Comparison of ENCODE assay signal across 8 mouse cellular contexts in genomic region chr14:55762001-55762821, GRCm38 (mm10). TPM values are rescaled to one million over a fixed set of nuclear protein-coding genes. Genes with fewer than 3 reads are reported as not detected.
DNase-seq lines count a peak whose midpoint lies in the region; ATAC-seq lines count a peak whose summit lies in the region.

No protein-coding gene starts in this region.

- WGBS in forebrain, embryonic 12.5 days, result under 1% methylated on average over 77 of the region's 77 CpGs
- WGBS in hindbrain, embryonic 12.5 days, result under 1% methylated on average over 76 of the region's 77 CpGs
- under 1% methylated on average over 77 of the region's 77 CpGs for WGBS in limb, embryonic 13.5 days
- WGBS in midbrain, embryonic 16.5 days, result under 1% methylated on average over 77 of the region's 77 CpGs

- H3K4me2 ChIP-seq in forebrain, embryonic 12.5 days, result peak overlapping the region; percentile 94
- peak overlapping the region; percentile 90 for H3K4me2 ChIP-seq in hindbrain, embryonic 12.5 days (replicated peaks)
- H3K4me2 ChIP-seq in limb, embryonic 13.5 days (replicated peaks), result peak overlapping the region; percentile 96
- peak overlapping the region; percentile 92 for H3K4me2 ChIP-seq in midbrain, embryonic 16.5 days (ENCODE audit: low read length)

- no peaks in the 10 kb centered on the region for H3K9me3 ChIP-seq in forebrain, embryonic 12.5 days
- H3K9me3 ChIP-seq in hindbrain, embryonic 12.5 days (replicated peaks), result no peaks in the 10 kb centered on the region
- no peaks in the 10 kb centered on the region for H3K9me3 ChIP-seq in limb, embryonic 13.5 days
- no peaks in the 10 kb centered on the region for H3K9me3 ChIP-seq in midbrain, embryonic 16.5 days (replicated peaks; ENCODE audit: control insufficient read depth, low read length, poor library complexity, severe bottlenecking)

- H3K4me1 ChIP-seq in forebrain, embryonic 12.5 days, result peaks cover 13% of the 10 kb centered on the region
- H3K4me1 ChIP-seq in hindbrain, embryonic 12.5 days, result peaks cover 10% of the 10 kb centered on the region; the same call in 1 of the 2 replicates
- H3K4me1 ChIP-seq in limb, embryonic 13.5 days, result peaks cover 16% of the 10 kb centered on the region
- H3K4me1 ChIP-seq in midbrain, embryonic 16.5 days (ENCODE audit: control insufficient read depth, insufficient read depth, low read length), result peaks cover 7% of the 10 kb centered on the region

- H3K9ac ChIP-seq in forebrain, embryonic 12.5 days, result peak overlapping the region; percentile 59
- H3K9ac ChIP-seq in hindbrain, embryonic 12.5 days, result peak overlapping the region; percentile 70
- peak overlapping the region; percentile 85 for H3K9ac ChIP-seq in limb, embryonic 13.5 days
- H3K9ac ChIP-seq in midbrain, embryonic 16.5 days (ENCODE audit: low read depth, low read length), result peak overlapping the region; percentile 85

- H3K4me3 ChIP-seq in forebrain, embryonic 12.5 days (replicated peaks), result peak overlapping the region; percentile 51
- peak overlapping the region; percentile 47 for H3K4me3 ChIP-seq in hindbrain, embryonic 12.5 days
- H3K4me3 ChIP-seq in limb, embryonic 13.5 days, result peak overlapping the region; percentile 57
- H3K4me3 ChIP-seq in midbrain, embryonic 16.5 days (ENCODE audit: low read depth, low read length), result peak overlapping the region; percentile 54

- no peak overlapping the region for H3K27ac ChIP-seq in forebrain, embryonic 12.5 days
- H3K27ac ChIP-seq in hindbrain, embryonic 12.5 days, result no peak overlapping the region
- H3K27ac ChIP-seq in limb, embryonic 13.5 days, result peak overlapping the region; percentile 44
- H3K27ac ChIP-seq in midbrain, embryonic 16.5 days (ENCODE audit: low read length), result peak overlapping the region; percentile 77

- H3K27me3 ChIP-seq in forebrain, embryonic 12.5 days, result peaks cover 67% of the 10 kb centered on the region
- peaks cover 67% of the 10 kb centered on the region for H3K27me3 ChIP-seq in hindbrain, embryonic 12.5 days
- peaks cover 58% of the 10 kb centered on the region for H3K27me3 ChIP-seq in limb, embryonic 13.5 days
- H3K27me3 ChIP-seq in midbrain, embryonic 16.5 days (ENCODE audit: control insufficient read depth, insufficient read depth, low read depth, low read length), result peaks cover 34% of the 10 kb centered on the region

- peak; percentile 75 for ATAC-seq in forebrain, embryonic 12.5 days (ENCODE audit: low FRiP score)
- peak; percentile 79 for ATAC-seq in hindbrain, embryonic 12.5 days (ENCODE audit: low FRiP score)
- ATAC-seq in limb, embryonic 13.5 days (ENCODE audit: low FRiP score, low read depth), result peak; percentile 81
- peak; percentile 81 for ATAC-seq in midbrain, embryonic 16.5 days
- ATAC-seq in erythroid progenitor cell, adult 5-6 weeks (replicated peaks; ENCODE audit: low FRiP score, poor library complexity, severe bottlenecking), result no peak

- no peaks in the 10 kb centered on the region for H3K36me3 ChIP-seq in forebrain, embryonic 12.5 days (replicated peaks)
- no peaks in the 10 kb centered on the region for H3K36me3 ChIP-seq in hindbrain, embryonic 12.5 days
- no peaks in the 10 kb centered on the region for H3K36me3 ChIP-seq in limb, embryonic 13.5 days
- no peaks in the 10 kb centered on the region for H3K36me3 ChIP-seq in midbrain, embryonic 16.5 days (ENCODE audit: control insufficient read depth, insufficient read depth, low read length)

- peak; percentile 65 to 70 for DNase-seq in layer of hippocampus, postnatal 10 days (ENCODE audit: low spot score in 2 of 2)
- no peak for DNase-seq in layer of hippocampus, adult 8-10 months (ENCODE audit: low spot score in 2 of 2)
- peak; percentile 58 to 65 for DNase-seq in adrenal gland, postnatal 36 days

RNA-seq across cellular contexts. Expression of gene Ltb4r2, which starts 1.0 kb away (rescaled TPM):
- total RNA-seq in layer of hippocampus, postnatal 10 days (2021), result under 1 TPM; 0.45 to 0.64 TPM
- total RNA-seq in layer of hippocampus, adult 8-10 months (2022), result under 1 TPM in 3 of 4 experiments, not detected in 1; 0.16 to 0.23 (median 0.22) TPM
- not detected for total RNA-seq in adrenal gland, postnatal 36 days (2021)
- 0.20 and 0.41 TPM in 2 replicates for polyA plus RNA-seq in forebrain, embryonic 12.5 days (2016; fragmentation: Nextera tagmentation; extraction: Ambion mirVana)
- 0.36 and 0.57 TPM in 2 replicates for polyA plus RNA-seq in hindbrain, embryonic 12.5 days (2016; fragmentation: Nextera tagmentation; extraction: Ambion mirVana)
- polyA plus RNA-seq in limb, embryonic 13.5 days (2015; fragmentation: Nextera tagmentation; extraction: Ambion mirVana), result 0.36 and 0.64 TPM in 2 replicates
- 0.51 and 0.59 TPM in 2 replicates for polyA plus RNA-seq in midbrain, embryonic 16.5 days (2015; fragmentation: Nextera tagmentation; extraction: Ambion mirVana)
- total RNA-seq in erythroid progenitor cell, adult 5-6 weeks (2015; ENCODE audit: low replicate concordance), result not detected in 2 replicates
- total RNA-seq in erythroid progenitor cell, adult 5-6 weeks (2017; ENCODE audit: low replicate concordance), result not detected in 2 replicates

RNA-seq across cellular contexts. Expression of gene Ltb4r1, which starts 3.6 kb away (rescaled TPM):
- under 1 TPM; 0.62 to 0.69 TPM for total RNA-seq in layer of hippocampus, postnatal 10 days (2021)
- under 1 TPM in 1 of 4 experiments, not detected in 3; 0.32 TPM for total RNA-seq in layer of hippocampus, adult 8-10 months (2022)
- under 1 TPM; 0.66 to 0.79 TPM for total RNA-seq in adrenal gland, postnatal 36 days (2021)
- 0.13 and 0.19 TPM in 2 replicates for polyA plus RNA-seq in forebrain, embryonic 12.5 days (2016; fragmentation: Nextera tagmentation; extraction: Ambion mirVana)
- 0.72 TPM in 1 of 2 replicates, not detected in the other for polyA plus RNA-seq in hindbrain, embryonic 12.5 days (2016; fragmentation: Nextera tagmentation; extraction: Ambion mirVana)
- polyA plus RNA-seq in limb, embryonic 13.5 days (2015; fragmentation: Nextera tagmentation; extraction: Ambion mirVana), result 0.45 and 0.51 TPM in 2 replicates
- 0.50 and 0.60 TPM in 2 replicates for polyA plus RNA-seq in midbrain, embryonic 16.5 days (2015; fragmentation: Nextera tagmentation; extraction: Ambion mirVana)
- 8.8 and 11.9 TPM in 2 replicates for total RNA-seq in erythroid progenitor cell, adult 5-6 weeks (2015; ENCODE audit: low replicate concordance)
- 2.8 and 8.9 TPM in 2 replicates for total RNA-seq in erythroid progenitor cell, adult 5-6 weeks (2017; ENCODE audit: low replicate concordance)

RNA-seq across cellular contexts. Expression of gene Cideb, which starts 4.0 kb away (rescaled TPM):
- under 1 TPM; 0.47 to 0.89 TPM for total RNA-seq in layer of hippocampus, postnatal 10 days (2021)
- 1 to 10 TPM; 1.4 to 3.0 (median 1.7) TPM for total RNA-seq in layer of hippocampus, adult 8-10 months (2022)
- 1 to 10 TPM in 1 of 2 experiments, under 1 TPM in 1; 0.93 to 1.3 TPM for total RNA-seq in adrenal gland, postnatal 36 days (2021)
- polyA plus RNA-seq in forebrain, embryonic 12.5 days (2016; fragmentation: Nextera tagmentation; extraction: Ambion mirVana), result 0.40 TPM in 1 of 2 replicates, not detected in the other
- polyA plus RNA-seq in hindbrain, embryonic 12.5 days (2016; fragmentation: Nextera tagmentation; extraction: Ambion mirVana), result 0.36 and 0.56 TPM in 2 replicates
- polyA plus RNA-seq in limb, embryonic 13.5 days (2015; fragmentation: Nextera tagmentation; extraction: Ambion mirVana), result 0.45 and 0.72 TPM in 2 replicates
- polyA plus RNA-seq in midbrain, embryonic 16.5 days (2015; fragmentation: Nextera tagmentation; extraction: Ambion mirVana), result 0.21 and 0.26 TPM in 2 replicates
- total RNA-seq in erythroid progenitor cell, adult 5-6 weeks (2015; ENCODE audit: low replicate concordance), result not detected in 2 replicates
- not detected in 2 replicates for total RNA-seq in erythroid progenitor cell, adult 5-6 weeks (2017; ENCODE audit: low replicate concordance)

RNA-seq across cellular contexts. Expression of gene Nop9, which starts 16.7 kb away (rescaled TPM):
- 10 to 100 TPM; 16.4 to 17.1 TPM for total RNA-seq in layer of hippocampus, postnatal 10 days (2021)
- 10 to 100 TPM; 11.8 to 14.0 (median 13.1) TPM for total RNA-seq in layer of hippocampus, adult 8-10 months (2022)
- 10 to 100 TPM; 17.3 to 20.7 TPM for total RNA-seq in adrenal gland, postnatal 36 days (2021)
- 47.9 and 52.0 TPM in 2 replicates for polyA plus RNA-seq in forebrain, embryonic 12.5 days (2016; fragmentation: Nextera tagmentation; extraction: Ambion mirVana)
- 42.0 and 47.5 TPM in 2 replicates for polyA plus RNA-seq in hindbrain, embryonic 12.5 days (2016; fragmentation: Nextera tagmentation; extraction: Ambion mirVana)
- 41.8 and 42.8 TPM in 2 replicates for polyA plus RNA-seq in limb, embryonic 13.5 days (2015; fragmentation: Nextera tagmentation; extraction: Ambion mirVana)
- 25.9 and 28.0 TPM in 2 replicates for polyA plus RNA-seq in midbrain, embryonic 16.5 days (2015; fragmentation: Nextera tagmentation; extraction: Ambion mirVana)
- total RNA-seq in erythroid progenitor cell, adult 5-6 weeks (2015; ENCODE audit: low replicate concordance), result 5.9 and 8.6 TPM in 2 replicates
- total RNA-seq in erythroid progenitor cell, adult 5-6 weeks (2017; ENCODE audit: low replicate concordance), result 7.2 and 11.7 TPM in 2 replicates

RNA-seq across cellular contexts. Expression of gene Dhrs1, which starts 16.7 kb away (rescaled TPM):
- 100 to 1,000 TPM; 103 to 110 TPM for total RNA-seq in layer of hippocampus, postnatal 10 days (2021)
- total RNA-seq in layer of hippocampus, adult 8-10 months (2022), result 100 to 1,000 TPM in 3 of 4 experiments, 10 to 100 TPM in 1; 86.6 to 148 (median 116) TPM
- 10 to 100 TPM; 72.7 to 73.2 TPM for total RNA-seq in adrenal gland, postnatal 36 days (2021)
- polyA plus RNA-seq in forebrain, embryonic 12.5 days (2016; fragmentation: Nextera tagmentation; extraction: Ambion mirVana), result 68.8 and 74.1 TPM in 2 replicates
- polyA plus RNA-seq in hindbrain, embryonic 12.5 days (2016; fragmentation: Nextera tagmentation; extraction: Ambion mirVana), result 73.2 and 75.0 TPM in 2 replicates
- 78.1 and 89.9 TPM in 2 replicates for polyA plus RNA-seq in limb, embryonic 13.5 days (2015; fragmentation: Nextera tagmentation; extraction: Ambion mirVana)
- 72.3 and 75.3 TPM in 2 replicates for polyA plus RNA-seq in midbrain, embryonic 16.5 days (2015; fragmentation: Nextera tagmentation; extraction: Ambion mirVana)
- 6.7 and 39.3 TPM in 2 replicates for total RNA-seq in erythroid progenitor cell, adult 5-6 weeks (2015; ENCODE audit: low replicate concordance)
- total RNA-seq in erythroid progenitor cell, adult 5-6 weeks (2017; ENCODE audit: low replicate concordance), result 0.76 and 10.4 TPM in 2 replicates

Comparison
In these comparisons a context has a peak if more than half of its experiments do, and no peak if none do; other contexts are left out.
1. DNase-seq: peak in layer of hippocampus, postnatal 10 days (2 of 2) and adrenal gland, postnatal 36 days (2 of 2); none in layer of hippocampus, adult 8-10 months (0 of 2).
2. H3K27ac ChIP-seq: peak in limb, embryonic 13.5 days (single experiment) and midbrain, embryonic 16.5 days (single experiment); none in forebrain, embryonic 12.5 days (single experiment) and hindbrain, embryonic 12.5 days (single experiment).
3. Peak in every context shown above with its lines, with median percentiles within 50 percentile points of each other: H3K4me2 ChIP-seq, H3K4me3 ChIP-seq and H3K9ac ChIP-seq.